Mouse (Mus musculus): ENCODE results near the gene Fnbp4.

DNA sequence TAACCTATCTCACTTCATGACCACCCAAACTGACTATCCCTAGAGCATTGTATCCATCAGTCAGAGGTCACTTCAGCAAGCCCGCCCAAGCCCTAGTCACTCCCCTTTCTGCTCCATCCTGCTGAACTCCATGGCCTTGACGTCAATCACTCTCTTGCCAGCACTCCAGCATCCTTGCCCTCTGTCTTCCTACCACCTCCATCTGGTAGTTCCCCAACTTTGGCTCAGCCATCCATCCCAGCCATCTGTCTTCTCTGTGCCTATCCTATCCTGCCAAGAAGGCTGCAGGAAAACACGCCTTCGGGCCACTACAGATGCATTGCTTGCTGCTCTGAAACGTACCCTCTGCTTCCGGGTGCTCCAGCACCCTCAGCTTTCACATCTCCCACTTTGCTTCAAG, 78.6 kb downstream of the Fnbp4 start:
- TF ChIP-seq CTCF (IDR thresholded peaks at IDR 0.05; ENCODE audit: borderline replicate concordance, control insufficient read depth, extremely low read depth, insufficient read depth, low read length, poor library complexity) (no peak), POLR2A (IDR thresholded peaks at IDR 0.05; ENCODE audit: control insufficient read depth, extremely low read depth, insufficient read depth, low read length, poor library complexity) (no peak)
